Mouse (Mus musculus): Measurements from ENCODE around the gene Tubd1.

The Tubd1 gene

DNA sequence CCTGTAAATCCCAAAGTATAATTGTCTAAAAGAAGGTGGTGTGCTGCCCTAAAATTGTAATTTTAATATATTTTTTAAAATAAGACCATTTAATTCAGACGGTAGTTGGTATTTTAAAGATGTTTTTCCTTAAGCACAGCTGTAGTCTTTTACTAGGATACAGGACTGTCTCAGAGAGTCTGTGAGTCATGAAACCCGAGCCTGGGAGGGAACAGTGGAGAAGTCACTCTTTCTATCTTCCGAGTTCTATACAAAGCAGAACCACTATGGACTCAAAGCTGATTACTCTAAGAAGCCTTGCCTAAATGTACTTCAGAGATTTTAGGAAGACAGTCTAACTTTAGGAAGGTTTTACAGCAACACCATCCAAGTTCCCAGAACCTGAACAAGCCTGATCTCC is 57.3 kb downstream of the Tubd1 start:
- DNase-seq: no peak

GRCm38 (mm10) chr11:86603719-86604118 is 58.9 kb downstream of the Tubd1 start:
- DNase-seq: peak; percentile 70

DNA sequence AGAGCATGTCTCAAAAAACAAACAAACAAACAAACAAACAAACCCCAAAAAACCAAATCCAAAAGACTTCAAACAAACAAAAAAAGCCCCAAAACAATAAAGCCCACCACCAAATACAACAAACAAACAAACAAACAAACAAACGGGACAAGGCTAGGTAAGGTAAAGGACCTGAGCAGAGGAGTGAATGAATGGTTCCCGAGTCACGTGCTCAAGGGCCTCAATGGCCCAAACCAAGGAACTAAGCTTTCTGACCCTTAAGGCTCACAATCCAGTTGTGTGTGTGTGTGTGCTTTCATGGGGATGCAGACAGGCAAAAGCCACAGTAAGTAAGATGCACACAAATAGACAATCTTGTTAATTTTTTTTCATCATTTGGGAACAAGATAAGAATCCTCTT is 59.5 kb downstream of the Tubd1 start:
- no peak for DNase-seq

DNA sequence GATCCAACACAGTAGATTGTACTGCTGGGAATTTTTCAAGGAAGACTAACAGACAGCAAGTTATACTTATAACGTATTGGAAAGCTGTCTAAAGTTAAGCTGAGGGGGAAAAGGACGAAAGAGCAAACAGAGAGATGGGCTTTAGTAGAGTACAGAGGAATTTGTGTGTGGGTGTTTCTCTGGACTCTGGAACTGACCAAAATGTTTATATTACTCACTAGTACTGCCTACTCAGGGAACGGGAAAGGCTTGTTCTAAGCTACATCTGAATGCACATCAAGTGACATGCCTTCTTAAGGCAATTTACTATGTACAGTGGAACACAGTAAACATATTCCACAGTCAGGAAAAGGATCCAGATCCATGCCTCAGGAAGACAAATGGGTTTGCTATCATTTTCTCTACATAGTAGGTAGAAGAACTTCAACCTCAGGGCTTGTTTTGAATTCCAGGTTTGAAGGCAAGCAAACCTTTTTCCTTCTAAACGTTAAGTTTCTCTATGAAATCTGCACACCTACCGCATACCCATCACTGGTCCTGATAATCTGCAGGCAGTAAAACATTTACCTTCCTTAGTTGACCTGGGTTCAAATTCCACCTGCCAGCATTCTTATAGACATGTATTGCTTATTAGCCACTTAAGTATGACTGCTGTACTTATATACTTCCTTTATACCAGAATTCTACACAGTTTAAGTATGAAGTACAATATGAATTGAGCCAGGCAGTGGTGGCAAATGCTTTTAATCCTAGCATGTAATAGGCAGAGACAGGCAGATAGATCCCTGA is 60.1 kb downstream of the Tubd1 start:
- DNase-seq: no peak

- no peak for DNase-seq
Observed at GRCm38 (mm10) chr11:86606621-86607339, 62.0 kb downstream of the Tubd1 start.

DNA sequence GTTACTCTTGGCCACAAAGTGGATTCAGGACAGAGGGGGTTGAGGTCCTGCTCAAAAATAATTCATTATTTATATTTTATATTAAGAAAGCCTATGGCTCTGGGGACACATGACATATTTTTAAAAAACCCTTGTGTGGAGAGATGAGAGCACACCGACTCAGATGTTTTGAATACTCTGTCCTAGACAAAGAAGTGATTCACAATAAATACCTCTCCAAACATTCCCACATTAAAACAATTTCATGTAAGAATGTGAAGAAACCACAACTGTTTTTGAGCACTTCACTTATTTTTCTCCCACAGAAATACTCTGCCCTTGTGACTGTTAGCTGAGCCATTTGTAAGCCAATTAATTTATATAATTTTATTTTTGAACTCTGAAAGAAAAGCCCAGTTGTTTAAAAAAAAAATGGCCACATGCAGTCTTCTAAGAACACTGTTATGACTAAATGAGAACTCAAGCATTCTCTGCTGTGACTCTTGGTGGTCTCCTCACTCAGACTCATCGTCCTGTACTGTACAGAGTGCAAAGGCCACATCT is 63.1 kb downstream of the Tubd1 start:
- DNase-seq: no peak

- DNase-seq: no peak
Observed at GRCm38 (mm10) chr11:86610239-86610638, 65.4 kb downstream of the Tubd1 start.

DNA sequence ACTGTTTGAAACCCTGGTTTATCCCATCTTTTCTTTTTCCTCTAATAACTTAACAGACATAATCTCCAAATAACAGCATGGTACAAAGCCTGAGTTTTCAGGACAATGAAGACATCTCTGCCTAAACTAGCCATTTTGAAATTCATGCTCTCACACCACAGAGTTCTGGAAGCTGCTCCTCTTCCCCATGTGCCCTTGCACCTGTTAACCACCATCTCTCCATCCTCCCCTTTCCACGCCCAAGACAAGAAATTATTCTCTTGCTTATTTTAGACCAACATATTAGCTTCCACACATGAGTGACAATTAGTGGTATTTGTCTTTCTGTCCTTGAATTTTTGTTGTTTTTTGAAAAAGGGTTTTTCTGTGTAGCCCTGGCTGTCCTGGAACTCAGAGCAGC is 67.2 kb downstream of the Tubd1 start:
- DNase-seq: no peak

GRCm38 (mm10) chr11:86614056-86614530 is 69.3 kb downstream of the Tubd1 start:
- DNase-seq: peak; percentile 77

- DNase-seq: no peak
Observed at GRCm38 (mm10) chr11:86614607-86615006, 69.8 kb downstream of the Tubd1 start.

Data from lung, postnatal 36 days (tissue).